Mouse (Mus musculus): Measurements from ENCODE around the gene Micu2.
A peak's percentile ranks its signal among the peaks of the same experiment; 100 is the strongest.
"Not testable (repeated sequence)": the region's sequence is repeated elsewhere in the genome, so short reads cannot be mapped to it uniquely, and the experiment has no call there.

The Micu2 gene

GRCm38 (mm10) chr14:57961861-57962260, 37.2 kb downstream of the Micu2 start:
- DNase-seq (ENCODE audit: low spot score in 2 of 2), result no peak

DNA sequence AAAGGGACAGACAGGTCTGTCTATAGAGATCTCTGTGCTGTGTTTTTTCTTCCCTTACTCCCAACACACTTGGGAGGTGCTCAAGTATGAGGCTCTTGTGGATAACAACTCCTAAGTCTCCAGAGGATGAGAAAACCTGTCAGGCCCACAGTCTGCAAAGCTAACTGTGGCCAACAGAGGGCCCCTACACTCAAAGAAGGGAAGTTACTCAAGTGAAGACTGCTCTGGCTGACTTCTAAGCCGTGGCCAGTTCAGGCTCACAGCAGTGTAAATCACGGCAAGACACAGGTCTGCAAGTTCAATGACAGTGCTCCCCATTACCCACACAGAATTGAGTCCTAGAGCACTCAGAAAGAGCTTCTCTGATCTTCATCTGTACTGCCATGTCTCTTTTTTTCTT, 48.0 kb downstream of the Micu2 start:
- DNase-seq (ENCODE audit: low spot score in 2 of 2), result no peak

DNA sequence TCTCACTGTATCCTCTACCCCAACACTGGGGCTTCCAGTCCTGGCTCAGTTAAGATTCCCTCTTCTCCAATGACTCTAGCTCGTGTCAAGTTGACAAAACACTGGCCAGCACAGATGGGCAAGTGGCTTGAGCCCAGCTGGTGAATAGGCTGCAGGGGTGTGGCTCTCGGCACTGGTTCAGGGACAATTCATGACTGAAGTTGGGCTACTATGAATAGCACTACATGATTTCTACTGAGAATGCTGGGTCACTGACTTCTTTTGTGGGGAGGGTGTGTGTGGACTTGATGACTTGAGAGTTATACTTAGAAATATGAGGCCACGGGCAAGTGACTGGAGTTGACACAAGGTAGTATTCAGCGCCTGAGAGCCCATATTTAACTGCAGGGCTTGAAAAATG, 53.2 kb downstream of the Micu2 start:
- DNase-seq (ENCODE audit: low spot score in 2 of 2), result no peak

DNA sequence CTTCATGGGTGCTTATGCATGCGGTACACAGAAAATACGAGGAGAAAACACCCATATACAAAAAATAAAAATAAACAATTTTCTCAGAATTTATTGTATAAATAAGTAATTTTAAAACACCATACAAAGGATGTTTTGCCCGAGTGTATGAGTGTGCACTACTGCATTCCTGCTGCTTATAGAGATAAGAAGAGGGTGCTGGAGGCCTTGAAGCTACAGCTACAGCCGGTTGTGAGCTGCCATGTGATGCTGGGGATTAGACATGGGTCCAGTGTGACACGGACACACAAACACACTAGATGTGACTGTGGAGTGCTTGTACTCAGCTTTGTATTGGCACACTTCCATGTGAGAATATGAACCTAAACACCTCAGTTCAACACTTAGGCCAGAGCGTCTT, 61.8 kb downstream of the Micu2 start:
- no peak for DNase-seq (ENCODE audit: low spot score in 2 of 2)

DNA sequence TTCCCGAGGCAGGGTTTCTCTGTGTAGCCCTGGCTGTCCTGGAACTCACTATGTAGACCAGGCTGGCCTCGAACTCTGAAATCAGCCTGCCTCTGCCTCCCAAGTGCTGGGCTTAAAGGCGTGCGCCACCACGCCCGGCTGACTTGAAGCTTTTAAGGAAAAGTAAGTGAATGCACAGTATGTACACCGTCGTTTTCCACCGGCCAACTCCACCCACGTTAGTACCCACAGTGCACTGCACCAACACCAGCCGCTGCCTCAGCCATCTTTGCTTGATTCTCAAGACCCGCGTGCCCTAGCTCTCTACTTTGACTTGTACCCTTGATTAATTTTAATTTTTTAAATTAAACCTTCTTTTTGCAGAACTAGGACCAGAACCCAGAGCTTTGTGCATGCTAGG, 64.4 kb downstream of the Micu2 start:
- no peak for DNase-seq (ENCODE audit: low spot score in 2 of 2)

- no peak for DNase-seq (ENCODE audit: low spot score in 2 of 2)
These were observed 65.5 kb downstream of the Micu2 start for GRCm38 (mm10) chr14:57933608-57934007.

DNA sequence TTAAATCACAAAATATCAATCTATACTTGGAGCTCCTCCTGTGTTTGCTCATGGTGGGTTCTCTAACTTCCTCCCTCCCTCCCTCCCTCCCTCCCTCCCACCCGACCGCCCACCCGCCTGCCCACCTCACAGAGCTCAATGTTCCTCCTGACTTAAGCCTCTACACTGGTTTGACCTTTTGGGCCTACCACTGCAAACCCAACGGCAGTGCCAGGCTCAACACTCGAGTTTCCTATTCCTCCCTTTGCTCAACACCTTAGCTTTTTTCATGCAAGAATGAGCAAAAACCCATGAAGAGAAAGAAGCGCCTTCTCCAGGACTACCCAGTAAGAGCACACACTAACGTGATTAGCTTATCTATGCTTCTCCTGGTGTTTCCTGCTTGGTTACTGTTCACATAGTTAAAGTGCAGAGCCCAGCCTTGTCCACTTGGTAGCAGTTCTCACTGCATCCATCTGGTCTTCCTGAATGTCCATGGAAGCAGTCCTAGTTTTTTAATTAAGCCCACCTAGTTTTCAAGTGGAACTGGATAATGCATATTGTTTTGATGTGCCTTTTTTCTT, 66.1 kb downstream of the Micu2 start:
- DNase-seq (ENCODE audit: low spot score in 2 of 2), result no peak

DNA sequence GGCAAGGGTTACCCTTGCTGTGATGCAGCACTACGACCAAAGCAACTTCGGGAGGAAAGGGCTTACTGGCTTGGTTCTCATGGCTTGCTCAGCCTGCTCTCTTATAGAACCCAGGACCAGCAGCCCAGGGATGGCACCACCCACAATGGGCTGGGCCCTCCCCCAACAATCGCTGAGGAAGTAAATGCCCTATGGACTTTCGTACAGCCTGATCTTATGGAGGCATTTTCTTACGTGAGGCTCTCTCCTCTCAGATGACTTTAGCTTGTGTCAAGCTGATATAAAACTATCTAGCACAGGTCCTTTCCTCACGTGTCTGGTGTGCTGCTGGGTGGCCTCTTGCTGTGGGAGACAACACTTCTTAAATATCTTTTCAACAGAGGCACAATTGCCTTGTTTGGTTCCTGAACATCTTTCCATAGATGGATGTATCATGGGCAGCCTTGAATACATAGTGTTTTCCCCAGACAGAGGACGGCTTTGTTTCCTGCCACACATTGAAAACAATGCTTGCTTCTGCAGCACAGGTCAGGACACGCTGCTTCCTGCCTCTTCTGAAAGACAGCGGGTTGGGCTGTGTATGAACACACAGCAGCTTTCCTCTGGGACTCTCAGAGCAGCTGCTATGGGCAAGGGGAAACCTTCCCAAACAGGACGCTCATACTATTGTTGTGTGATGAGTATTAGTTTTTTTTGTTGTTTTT, 77.5 kb downstream of the Micu2 start:
- peak in 1 of 2 experiments; percentile 33 for DNase-seq (ENCODE audit: low spot score in 2 of 2)

DNA sequence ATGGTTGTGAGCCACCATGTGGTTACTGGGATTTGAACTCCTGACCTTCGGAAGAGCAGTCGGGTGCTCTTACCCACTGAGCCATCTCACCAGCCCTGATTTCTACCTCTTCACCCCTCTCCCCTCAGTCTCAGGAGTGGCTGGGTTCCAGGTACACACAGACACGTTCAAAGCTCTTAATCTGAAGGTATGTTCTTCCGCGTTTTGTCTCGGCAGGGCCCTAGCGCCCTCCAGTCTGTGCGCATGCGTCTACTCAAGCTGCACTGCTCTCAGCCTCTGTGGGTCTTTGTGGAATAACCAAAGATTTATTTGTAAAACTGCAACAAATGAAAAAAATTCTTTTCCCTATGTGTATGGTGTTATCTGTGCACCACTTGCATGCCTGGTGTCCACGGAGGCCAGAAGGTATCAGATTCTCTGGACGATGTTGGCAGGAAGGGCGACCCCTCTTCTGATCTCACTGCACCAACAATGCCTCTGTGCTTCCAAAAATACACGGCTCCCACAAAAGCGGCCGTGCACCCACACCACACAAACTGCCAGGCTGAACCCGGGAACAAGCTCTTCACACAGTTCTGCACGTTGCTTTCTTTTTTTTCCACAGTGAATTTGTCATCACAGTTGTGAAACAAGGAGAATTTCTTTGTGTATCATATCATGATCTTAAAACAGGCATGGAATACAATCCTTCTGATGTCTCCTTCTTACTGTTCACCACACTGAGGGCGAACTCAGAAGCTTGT, 78.3 kb downstream of the Micu2 start:
- peak in 1 of 2 experiments; percentile 22 for DNase-seq (ENCODE audit: low spot score in 2 of 2)

DNA sequence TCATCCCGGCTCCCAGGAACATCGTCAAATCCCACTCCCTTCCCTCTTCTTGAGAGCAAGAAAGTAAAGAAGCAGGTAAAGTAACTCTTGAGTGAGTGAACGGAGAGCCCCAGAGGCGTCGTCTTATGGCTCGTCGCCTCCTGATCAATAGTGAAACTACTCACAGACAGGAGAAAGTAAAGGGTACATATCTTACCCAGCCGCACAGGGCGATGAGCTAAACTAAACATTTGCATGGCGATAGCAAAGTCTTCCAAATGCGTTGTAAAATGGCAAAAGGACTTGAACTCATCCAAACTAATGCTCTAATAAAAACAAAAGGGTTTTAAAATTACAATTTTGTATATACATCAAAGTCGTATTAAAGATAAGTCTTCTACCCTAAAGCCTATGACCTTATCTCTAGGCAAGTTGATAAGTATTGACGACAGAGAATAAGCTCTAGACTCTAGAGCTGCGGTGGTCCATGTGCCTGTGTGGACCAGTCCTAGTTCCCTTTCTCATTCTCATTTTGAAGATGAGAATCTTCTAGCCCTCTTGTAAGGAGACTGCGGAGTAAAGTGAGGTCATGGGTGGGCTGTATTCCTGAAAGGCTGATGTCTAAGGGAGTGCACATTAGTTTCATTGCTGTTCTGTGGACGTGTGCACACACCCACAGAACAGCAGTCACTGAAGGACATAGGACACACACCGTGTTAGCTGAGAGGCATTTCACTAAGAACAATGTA, 79.8 kb downstream of the Micu2 start:
- no peak for DNase-seq (ENCODE audit: low spot score in 2 of 2)

GRCm38 (mm10) chr14:57915341-57915740, 83.7 kb downstream of the Micu2 start:
- DNase-seq (ENCODE audit: low spot score in 2 of 2), result no peak

GRCm38 (mm10) chr14:57912211-57913007, 86.7 kb downstream of the Micu2 start:
- not testable (repeated sequence) for DNase-seq (ENCODE audit: low spot score in 2 of 2)

DNA sequence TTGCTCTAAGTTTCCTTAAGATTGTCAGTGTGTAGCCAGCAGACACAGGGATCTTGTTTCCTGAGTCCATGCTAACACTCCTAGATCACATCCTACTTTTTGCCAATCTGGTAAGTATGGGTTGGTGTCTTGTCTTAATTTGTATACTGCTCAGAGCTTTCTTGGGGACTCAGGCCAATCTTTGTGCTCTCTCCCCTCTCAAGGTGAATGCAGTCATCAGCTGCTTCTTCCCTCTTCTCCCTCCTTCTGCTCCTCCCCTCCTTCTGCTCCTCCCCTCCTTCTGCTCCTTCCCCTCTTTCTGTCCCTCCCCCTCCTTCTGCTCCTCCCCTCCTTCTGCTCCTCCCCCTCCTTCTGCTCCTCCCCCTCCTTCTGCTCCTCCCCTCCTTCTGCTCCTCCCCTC, 87.3 kb downstream of the Micu2 start:
- not testable (repeated sequence) for DNase-seq (ENCODE audit: low spot score in 2 of 2)

DNA sequence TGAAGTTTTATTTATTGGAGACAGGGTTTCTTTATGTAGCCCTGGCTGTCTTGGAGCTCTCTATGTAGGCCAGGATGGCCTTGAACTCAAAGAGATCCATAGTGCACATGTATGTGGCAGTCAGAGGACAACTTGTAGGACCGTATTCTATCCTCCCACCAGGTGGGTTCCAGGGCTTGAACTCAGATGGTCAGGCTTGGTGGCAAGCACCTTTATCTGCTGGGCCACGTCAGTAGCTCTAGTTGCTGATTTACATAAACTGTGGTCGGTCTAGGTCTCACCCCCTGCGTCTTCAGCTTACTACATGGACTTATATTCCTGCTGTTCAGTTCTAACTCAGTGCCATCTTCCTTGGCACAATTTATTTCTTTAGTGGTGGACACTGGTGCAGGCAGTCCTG, 87.7 kb downstream of the Micu2 start:
- DNase-seq (ENCODE audit: low spot score in 2 of 2), result no peak

DNA sequence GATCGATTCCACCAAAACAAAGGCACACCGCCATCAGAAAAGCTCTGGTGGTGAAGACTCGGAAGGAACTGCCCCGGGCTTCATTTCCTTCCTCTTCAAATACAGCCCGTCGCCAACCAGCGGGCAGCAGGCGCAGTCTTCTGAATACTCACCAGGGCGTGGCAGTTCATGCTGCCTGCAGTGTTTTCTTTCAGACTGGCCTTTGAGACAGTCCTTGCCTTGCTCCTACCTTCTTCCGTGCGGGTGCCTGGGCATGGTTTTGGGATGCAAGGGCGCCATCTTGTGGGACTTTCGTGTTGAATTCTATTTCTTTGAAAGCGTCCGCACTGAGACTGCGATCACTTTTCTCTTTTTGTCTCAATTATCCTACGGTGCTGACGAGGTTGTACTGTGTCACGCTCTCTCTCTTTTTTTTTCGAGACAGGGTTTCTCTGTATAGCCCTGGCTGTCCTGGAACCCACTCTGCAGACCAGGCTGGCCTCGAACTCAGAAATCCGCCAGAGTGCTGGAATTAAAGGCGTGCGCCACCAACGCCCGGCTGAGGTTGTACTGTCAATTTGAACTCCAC, 88.5 kb downstream of the Micu2 start:
- DNase-seq (ENCODE audit: low spot score in 2 of 2), result peak in 1 of 2 experiments; percentile 89

DNA sequence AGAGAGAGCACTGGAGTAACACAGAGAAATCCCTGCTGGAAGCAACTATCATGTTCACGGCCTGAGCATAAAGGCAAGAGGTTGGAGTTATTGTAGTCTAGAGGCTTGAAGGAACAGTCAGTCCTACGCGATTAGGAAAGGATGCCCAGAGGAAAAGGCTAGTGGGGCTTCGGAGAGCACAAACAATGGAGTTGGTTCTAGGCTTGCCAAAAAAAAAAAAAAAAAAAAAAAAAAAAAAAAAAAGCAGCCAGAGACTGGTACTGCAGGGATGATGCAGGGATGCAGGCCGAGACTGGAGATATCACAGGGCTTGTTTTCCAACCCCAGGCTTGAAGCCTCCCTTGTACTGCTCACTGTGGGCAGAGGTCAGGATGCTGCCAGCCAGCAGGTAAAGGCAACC, 89.8 kb downstream of the Micu2 start:
- no peak for DNase-seq (ENCODE audit: low spot score in 2 of 2)

- DNase-seq (ENCODE audit: low spot score in 2 of 2), result no peak
These were observed 90.6 kb downstream of the Micu2 start for GRCm38 (mm10) chr14:57908431-57908830.

GRCm38 (mm10) chr14:57901998-57902397, 97.1 kb downstream of the Micu2 start:
- DNase-seq (ENCODE audit: low spot score in 2 of 2), result no peak

GRCm38 (mm10) chr14:57896882-57897281, 102.2 kb downstream of the Micu2 start:
- no peak for DNase-seq (ENCODE audit: low spot score in 2 of 2)

DNA sequence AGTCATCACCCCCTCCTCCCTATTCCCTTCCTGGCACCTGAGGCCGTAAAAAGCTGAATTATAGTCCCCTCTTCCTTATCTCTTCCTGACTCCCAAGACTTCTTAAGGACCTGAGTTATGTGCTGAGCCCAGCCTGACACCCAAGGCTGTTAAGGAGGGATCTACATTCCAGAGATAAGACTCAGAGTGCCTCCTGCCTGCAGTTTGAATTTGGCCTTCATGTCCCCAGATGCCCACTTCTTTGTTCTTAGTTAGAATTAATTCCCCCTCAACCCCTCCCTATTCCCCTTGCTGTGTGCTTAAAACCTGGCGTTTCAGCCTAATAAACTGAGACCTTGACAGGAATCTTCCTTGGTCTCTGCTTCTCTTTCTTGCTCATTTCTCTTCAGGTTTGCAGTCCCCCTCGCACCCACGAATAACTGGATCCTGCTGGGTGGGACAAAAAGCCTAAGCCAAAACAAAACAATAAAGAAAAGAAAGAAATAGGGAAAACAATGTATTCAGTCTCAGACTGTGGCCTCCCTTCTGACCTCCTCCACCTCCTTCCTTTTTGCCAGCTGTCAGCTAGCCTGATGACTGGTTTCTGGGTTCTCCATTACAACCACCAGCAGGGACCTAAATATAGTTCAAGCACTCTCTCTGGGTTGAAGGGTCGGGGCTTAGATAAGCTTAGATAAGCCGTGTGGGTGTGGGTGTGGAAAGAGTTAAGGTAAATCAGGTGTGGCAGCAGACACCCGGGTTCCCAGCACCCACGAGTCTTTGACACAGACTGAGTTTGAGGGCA, 102.8 kb downstream of the Micu2 start:
- DNase-seq (ENCODE audit: low spot score in 2 of 2), result not testable (repeated sequence)
